Mouse (Mus musculus): ENCODE measurements around the gene Gna12. TPM values are rescaled to one million over a fixed set of nuclear protein-coding genes. Genes with fewer than 3 reads are reported as not detected.

Gna12 gene
- polyA plus RNA-seq, 1 experiment from 2014 or later = 22.1 TPM

DNA sequence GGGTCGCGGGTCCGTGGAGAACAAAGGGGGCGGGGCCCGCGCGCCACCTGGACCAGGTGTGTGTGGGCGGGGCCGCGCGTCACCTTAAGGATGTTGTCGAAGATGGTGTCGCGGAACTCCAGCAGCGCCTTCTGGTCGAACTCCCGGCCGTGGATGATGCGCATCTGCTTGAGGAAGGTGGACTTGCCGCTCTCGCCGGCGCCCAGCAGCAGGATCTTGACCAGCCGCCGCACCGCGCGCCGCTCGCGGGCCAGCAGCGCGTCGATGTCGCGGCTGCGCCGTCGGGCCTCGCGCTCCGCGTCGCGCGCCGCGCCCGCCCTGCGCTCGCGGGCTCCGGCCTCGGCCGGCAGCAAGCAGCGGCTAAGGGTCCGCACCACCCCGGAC, 328 bp downstream of the Gna12 start:
- ATAC-seq (ENCODE audit: low FRiP score, low TSS enrichment) = no peak; the same call in 1 of the 2 replicates
- no peaks in the 10 kb centered on the region for H3K36me3 ChIP-seq (ENCODE audit: control insufficient read depth, insufficient read depth, low read length)
- WGBS = under 1% methylated on average over 54 of the region's 58 CpGs
- H3K9me3 ChIP-seq (ENCODE audit: control insufficient read depth, low read length) = no peaks in the 10 kb centered on the region
- peak overlapping the region; percentile 87 for H3K9ac ChIP-seq (ENCODE audit: low read depth, low read length)
- peak overlapping the region; percentile 90 for H3K4me2 ChIP-seq (replicated peaks; ENCODE audit: low read depth, low read length)
- H3K4me3 ChIP-seq (ENCODE audit: low read length) = peak overlapping the region; percentile 89
- peaks cover 29% of the 10 kb centered on the region for H3K4me1 ChIP-seq (ENCODE audit: control insufficient read depth, insufficient read depth, low read length)
- no peak overlapping the region; the same call in 1 of the 2 replicates for H3K27ac ChIP-seq (ENCODE audit: low read depth, low read length)
- H3K27me3 ChIP-seq (ENCODE audit: control insufficient read depth, insufficient read depth, low read length) = no peaks in the 10 kb centered on the region

DNA sequence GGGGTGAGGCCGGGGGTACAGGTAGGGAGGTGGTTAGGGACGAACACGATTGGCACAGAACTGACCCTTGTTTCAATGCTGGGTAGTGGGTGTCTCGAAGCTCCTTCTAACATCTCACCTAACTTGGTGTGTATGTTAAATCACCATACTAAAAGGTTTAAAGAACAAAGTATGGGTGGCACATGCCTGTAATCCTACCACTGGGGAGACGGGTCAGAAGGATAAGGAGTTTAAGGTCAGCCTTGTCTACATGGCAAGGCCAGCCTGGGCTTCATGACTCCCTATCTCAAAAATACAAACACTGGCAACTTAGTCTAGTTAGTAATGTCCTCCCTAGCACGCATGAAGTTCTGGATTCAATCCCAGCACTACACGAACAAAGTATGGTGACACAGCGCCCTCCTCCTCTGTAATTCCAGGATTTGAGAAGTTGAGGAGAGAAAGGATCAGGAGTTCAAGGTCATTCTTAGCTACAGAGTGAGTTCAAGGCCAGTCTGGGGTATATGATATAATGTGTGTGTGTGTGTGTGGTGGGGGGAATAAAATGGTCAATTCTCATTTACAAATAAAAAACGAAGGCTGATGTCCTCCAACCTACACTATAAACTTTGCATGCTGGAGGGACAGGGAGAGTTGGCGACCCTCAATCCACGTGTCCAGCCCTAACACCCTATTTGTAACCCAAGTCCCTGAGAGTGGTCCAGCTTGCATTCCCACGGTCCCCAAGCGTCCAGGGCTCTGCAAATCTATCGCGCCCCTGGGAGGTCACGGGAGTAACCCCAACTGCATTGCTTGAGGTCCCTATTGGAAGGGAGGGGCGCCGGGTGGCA, 935 bp downstream of the Gna12 start:
- ATAC-seq (ENCODE audit: low FRiP score, low TSS enrichment) = peak; percentile 2; the same call in 1 of the 2 replicates
- H3K9me3 ChIP-seq (ENCODE audit: control insufficient read depth, low read length) = no peaks in the 10 kb centered on the region
- peaks cover 29% of the 10 kb centered on the region for H3K4me1 ChIP-seq (ENCODE audit: control insufficient read depth, insufficient read depth, low read length)
- peak overlapping the region; percentile 87 for H3K9ac ChIP-seq (ENCODE audit: low read depth, low read length)
- H3K4me3 ChIP-seq (ENCODE audit: low read length) = peak overlapping the region; percentile 89
- H3K27me3 ChIP-seq (ENCODE audit: control insufficient read depth, insufficient read depth, low read length) = no peaks in the 10 kb centered on the region
- H3K4me2 ChIP-seq (replicated peaks; ENCODE audit: low read depth, low read length) = peak overlapping the region; percentile 90
- no peaks in the 10 kb centered on the region for H3K36me3 ChIP-seq (ENCODE audit: control insufficient read depth, insufficient read depth, low read length)
- WGBS = 35% methylated on average over 18 of the region's 18 CpGs
- H3K27ac ChIP-seq (ENCODE audit: low read depth, low read length) = no peak overlapping the region; the same call in 1 of the 2 replicates

DNA sequence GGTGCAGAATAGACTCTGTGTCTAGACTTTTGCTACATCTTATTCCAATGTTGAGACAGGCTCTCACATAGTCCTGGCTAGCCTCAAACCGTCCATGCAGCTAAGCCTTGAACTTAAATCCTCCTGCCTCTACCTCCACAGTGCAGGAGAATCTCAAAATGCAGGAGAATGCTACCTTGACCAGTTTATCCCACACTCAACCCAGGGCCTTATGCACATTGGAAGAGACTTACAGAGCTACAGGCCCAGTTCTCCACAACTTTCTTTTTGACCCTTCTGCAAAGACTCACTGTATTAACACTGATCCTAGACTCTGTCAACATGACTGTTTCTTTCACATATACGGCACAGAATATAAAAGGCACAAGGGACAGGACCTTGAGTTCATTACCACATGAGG, 1.9 kb downstream of the Gna12 start:
- Histone ChIP-seq H3K4me1 (ENCODE audit: control insufficient read depth, insufficient read depth, low read length) (peaks cover 29% of the 10 kb centered on the region), H3K9ac (ENCODE audit: low read depth, low read length) (peak overlapping the region; percentile 37; the same call in 1 of the 2 replicates), H3K4me2 (replicated peaks; ENCODE audit: low read depth, low read length) (peak overlapping the region; percentile 90), H3K36me3 (ENCODE audit: control insufficient read depth, insufficient read depth, low read length) (no peaks in the 10 kb centered on the region), H3K27me3 (ENCODE audit: control insufficient read depth, insufficient read depth, low read length) (no peaks in the 10 kb centered on the region), H3K4me3 (ENCODE audit: low read length) (peak overlapping the region; percentile 89; the same call in 1 of the 2 replicates), H3K27ac (ENCODE audit: low read depth, low read length) (peak overlapping the region; percentile 65; the same call in 1 of the 2 replicates), H3K9me3 (ENCODE audit: control insufficient read depth, low read length) (no peaks in the 10 kb centered on the region)
- no peak for ATAC-seq (ENCODE audit: low FRiP score, low TSS enrichment)
- 57% methylated on average over 2 of the region's 2 CpGs for WGBS

DNA sequence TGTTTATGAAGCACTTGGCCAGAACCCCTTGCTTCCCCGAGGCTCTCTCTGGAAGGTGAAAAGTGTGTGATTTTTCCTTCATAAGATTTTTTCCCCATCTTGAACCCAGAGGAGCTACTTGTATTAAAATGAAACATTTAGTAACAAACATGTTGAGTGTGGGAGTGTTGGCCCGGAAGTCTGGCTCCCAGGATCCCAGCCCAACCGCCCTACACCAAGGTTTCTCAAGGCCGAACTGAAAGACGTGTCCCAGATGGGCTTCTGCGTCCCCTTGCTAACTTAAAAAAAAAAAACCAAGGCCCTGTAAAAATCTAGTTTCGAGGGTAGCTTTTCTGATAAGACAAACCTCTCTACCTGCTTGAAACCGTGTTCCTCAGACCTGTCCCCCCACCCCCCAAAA, 2.3 kb downstream of the Gna12 start:
- Histone ChIP-seq H3K9me3 (ENCODE audit: control insufficient read depth, low read length) (no peaks in the 10 kb centered on the region), H3K27ac (ENCODE audit: low read depth, low read length) (peak overlapping the region; percentile 65; the same call in 1 of the 2 replicates), H3K27me3 (ENCODE audit: control insufficient read depth, insufficient read depth, low read length) (no peaks in the 10 kb centered on the region), H3K4me3 (ENCODE audit: low read length) (peak overlapping the region; percentile 89; the same call in 1 of the 2 replicates), H3K36me3 (ENCODE audit: control insufficient read depth, insufficient read depth, low read length) (no peaks in the 10 kb centered on the region), H3K9ac (ENCODE audit: low read depth, low read length) (peak overlapping the region; percentile 42; the same call in 1 of the 2 replicates), H3K4me2 (replicated peaks; ENCODE audit: low read depth, low read length) (peak overlapping the region; percentile 90), H3K4me1 (ENCODE audit: control insufficient read depth, insufficient read depth, low read length) (peaks cover 29% of the 10 kb centered on the region)
- ATAC-seq (ENCODE audit: low FRiP score, low TSS enrichment) = no peak
- WGBS = 45% methylated on average over 8 of the region's 8 CpGs

DNA sequence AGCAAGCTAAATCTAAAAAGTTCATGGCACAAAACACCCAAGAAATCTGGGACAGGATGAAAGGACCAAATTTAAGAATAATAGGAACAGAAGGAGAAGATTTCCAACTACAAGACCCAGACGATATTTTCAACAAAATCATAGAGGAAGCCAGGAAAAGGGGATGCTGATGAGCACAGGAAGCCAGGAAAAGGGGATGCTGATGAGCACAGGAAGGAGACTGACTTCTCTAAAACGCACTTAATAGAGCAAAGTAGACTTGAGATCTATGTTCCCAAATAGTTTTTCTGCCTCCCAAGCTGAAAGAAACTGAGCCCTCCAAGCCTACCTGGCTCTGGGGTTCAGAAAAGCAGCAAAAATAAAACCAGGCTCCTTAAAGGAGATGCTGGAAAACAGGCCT, 2.8 kb downstream of the Gna12 start:
- Histone ChIP-seq H3K27me3 (ENCODE audit: control insufficient read depth, insufficient read depth, low read length) (no peaks in the 10 kb centered on the region), H3K4me1 (ENCODE audit: control insufficient read depth, insufficient read depth, low read length) (peaks cover 29% of the 10 kb centered on the region), H3K9ac (ENCODE audit: low read depth, low read length) (0 out of 2 replicates have a peak overlapping the region, but pooled peaks have one; percentile 42), H3K9me3 (ENCODE audit: control insufficient read depth, low read length) (no peaks in the 10 kb centered on the region), H3K27ac (ENCODE audit: low read depth, low read length) (no peak overlapping the region; the same call in 1 of the 2 replicates), H3K36me3 (ENCODE audit: control insufficient read depth, insufficient read depth, low read length) (no peaks in the 10 kb centered on the region), H3K4me3 (ENCODE audit: low read length) (peak overlapping the region; percentile 89; the same call in 1 of the 2 replicates), H3K4me2 (replicated peaks; ENCODE audit: low read depth, low read length) (peak overlapping the region; percentile 90)
- ATAC-seq (ENCODE audit: low FRiP score, low TSS enrichment) = no peak
- 57% methylated on average over 2 of the region's 2 CpGs for WGBS

DNA sequence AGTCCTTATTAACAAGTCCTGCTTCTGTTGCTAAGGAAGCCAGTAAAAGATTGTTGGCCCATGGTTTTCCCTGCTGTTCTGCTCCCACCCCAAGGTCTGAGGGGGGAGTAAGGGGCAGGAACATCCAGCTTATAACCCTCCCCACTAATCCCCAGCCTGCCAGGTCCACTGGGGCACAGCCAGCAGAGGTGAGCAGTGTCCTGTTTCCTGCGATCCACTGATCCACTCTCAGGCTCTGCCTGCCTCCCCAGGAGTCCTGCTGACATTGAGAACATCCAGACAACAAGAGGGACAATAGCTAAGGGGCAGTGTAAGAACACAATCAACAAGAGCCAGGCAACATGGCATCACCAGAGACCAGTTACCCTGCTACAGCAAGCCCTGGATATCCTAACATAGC, 3.4 kb downstream of the Gna12 start:
- H3K9me3 ChIP-seq (ENCODE audit: control insufficient read depth, low read length) = no peaks in the 10 kb centered on the region
- H3K4me3 ChIP-seq (ENCODE audit: low read length) = no peak overlapping the region
- no peak overlapping the region for H3K9ac ChIP-seq (ENCODE audit: low read depth, low read length)
- ATAC-seq (ENCODE audit: low FRiP score, low TSS enrichment) = no peak
- H3K27ac ChIP-seq (ENCODE audit: low read depth, low read length) = no peak overlapping the region; the same call in 1 of the 2 replicates
- H3K4me2 ChIP-seq (replicated peaks; ENCODE audit: low read depth, low read length) = no peak overlapping the region
- H3K36me3 ChIP-seq (ENCODE audit: control insufficient read depth, insufficient read depth, low read length) = no peaks in the 10 kb centered on the region
- no peaks in the 10 kb centered on the region for H3K27me3 ChIP-seq (ENCODE audit: control insufficient read depth, insufficient read depth, low read length)
- 39% methylated on average over 1 of the region's 1 CpGs for WGBS
- H3K4me1 ChIP-seq (ENCODE audit: control insufficient read depth, insufficient read depth, low read length) = peaks cover 29% of the 10 kb centered on the region

DNA sequence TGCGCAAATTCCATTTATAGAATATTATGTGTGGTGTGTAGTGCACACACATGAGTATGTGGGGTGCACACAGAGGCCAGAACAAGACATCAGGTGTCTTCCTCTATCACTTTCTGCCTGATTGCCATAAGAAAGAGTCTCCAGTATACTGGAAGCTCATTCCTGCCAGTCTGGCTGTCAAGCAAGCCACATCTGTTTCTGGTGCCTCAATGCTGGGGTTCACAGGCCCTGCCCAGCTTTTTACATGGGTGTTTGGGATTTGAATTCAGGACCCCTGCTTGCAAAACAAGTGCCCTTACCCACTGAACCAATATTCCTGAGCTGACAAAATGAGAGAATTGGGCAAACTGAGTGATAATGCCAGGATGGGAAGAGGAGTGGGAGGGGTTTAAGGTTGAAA, 4.1 kb downstream of the Gna12 start:
- no peak for ATAC-seq (ENCODE audit: low FRiP score, low TSS enrichment)
- 97% methylated on average over 1 of the region's 1 CpGs for WGBS
- peaks cover 30% of the 10 kb centered on the region for H3K4me1 ChIP-seq (ENCODE audit: control insufficient read depth, insufficient read depth, low read length)

DNA sequence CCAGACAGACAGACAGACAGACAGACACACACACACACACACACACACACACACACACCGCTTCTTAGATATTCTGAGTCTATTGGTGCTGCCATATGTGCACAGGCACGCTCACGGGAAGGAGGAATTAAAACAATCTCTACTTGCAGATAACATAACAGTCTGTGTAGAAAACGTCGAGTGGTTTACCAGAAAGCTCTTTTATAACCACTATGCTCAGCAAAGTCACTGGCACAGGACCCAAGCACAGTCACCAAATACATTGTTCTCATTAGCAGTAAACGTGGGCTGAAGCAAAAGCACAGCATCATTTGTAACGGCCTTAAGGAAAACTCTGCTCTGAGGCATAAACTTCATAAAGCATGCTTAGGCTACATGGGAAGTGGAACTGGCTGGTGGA, 6.1 kb downstream of the Gna12 start:
- H3K4me1 ChIP-seq (ENCODE audit: control insufficient read depth, insufficient read depth, low read length) = peaks cover 45% of the 10 kb centered on the region
- H3K36me3 ChIP-seq (ENCODE audit: control insufficient read depth, insufficient read depth, low read length) = no peaks in the 10 kb centered on the region
- ATAC-seq (ENCODE audit: low FRiP score, low TSS enrichment) = no peak
- H3K4me2 ChIP-seq (replicated peaks; ENCODE audit: low read depth, low read length) = no peak overlapping the region
- no peak overlapping the region for H3K27ac ChIP-seq (ENCODE audit: low read depth, low read length)
- H3K27me3 ChIP-seq (ENCODE audit: control insufficient read depth, insufficient read depth, low read length) = no peaks in the 10 kb centered on the region
- H3K9me3 ChIP-seq (ENCODE audit: control insufficient read depth, low read length) = no peaks in the 10 kb centered on the region
- H3K4me3 ChIP-seq (ENCODE audit: low read length) = no peak overlapping the region
- WGBS = 88% methylated on average over 7 of the region's 7 CpGs
- no peak overlapping the region for H3K9ac ChIP-seq (ENCODE audit: low read depth, low read length)

More for the DNA sequence above, 4.1 kb downstream of the Gna12 start:
- Histone ChIP-seq H3K36me3 (ENCODE audit: control insufficient read depth, insufficient read depth, low read length) (no peaks in the 10 kb centered on the region), H3K9me3 (ENCODE audit: control insufficient read depth, low read length) (no peaks in the 10 kb centered on the region), H3K4me2 (replicated peaks; ENCODE audit: low read depth, low read length) (no peak overlapping the region), H3K4me3 (ENCODE audit: low read length) (no peak overlapping the region), H3K27me3 (ENCODE audit: control insufficient read depth, insufficient read depth, low read length) (no peaks in the 10 kb centered on the region), H3K9ac (ENCODE audit: low read depth, low read length) (no peak overlapping the region), H3K27ac (ENCODE audit: low read depth, low read length) (no peak overlapping the region)

DNA sequence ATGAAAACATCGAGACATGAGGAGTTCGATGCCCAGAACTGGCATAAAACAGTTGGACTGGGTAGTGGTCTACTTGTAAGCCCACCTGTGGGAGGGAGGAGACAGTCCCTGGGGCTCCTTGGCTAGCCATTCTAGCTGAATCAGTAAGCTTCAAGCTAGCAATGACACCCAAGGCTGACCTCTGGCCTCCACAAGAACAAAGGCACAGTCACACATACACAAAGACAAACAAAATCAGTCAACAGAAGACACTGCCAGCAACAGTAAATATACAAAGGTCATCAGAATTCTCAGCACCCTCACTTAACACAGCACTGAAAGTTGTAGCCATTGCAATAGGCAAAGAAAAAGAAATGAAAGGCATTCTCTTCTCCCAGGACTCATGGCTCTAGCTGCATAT, 6.8 kb downstream of the Gna12 start:
- no peak overlapping the region for H3K9ac ChIP-seq (ENCODE audit: low read depth, low read length)
- no peaks in the 10 kb centered on the region for H3K36me3 ChIP-seq (ENCODE audit: control insufficient read depth, insufficient read depth, low read length)
- no peak overlapping the region for H3K27ac ChIP-seq (ENCODE audit: low read depth, low read length)
- H3K9me3 ChIP-seq (ENCODE audit: control insufficient read depth, low read length) = no peaks in the 10 kb centered on the region
- no peaks in the 10 kb centered on the region for H3K27me3 ChIP-seq (ENCODE audit: control insufficient read depth, insufficient read depth, low read length)
- no peak overlapping the region for H3K4me3 ChIP-seq (ENCODE audit: low read length)
- peaks cover 42% of the 10 kb centered on the region for H3K4me1 ChIP-seq (ENCODE audit: control insufficient read depth, insufficient read depth, low read length)
- ATAC-seq (ENCODE audit: low FRiP score, low TSS enrichment) = no peak
- 95% methylated on average over 2 of the region's 2 CpGs for WGBS
- H3K4me2 ChIP-seq (replicated peaks; ENCODE audit: low read depth, low read length) = no peak overlapping the region
